Mouse (Mus musculus): ENCODE results near the gene Gm17018.

DNA sequence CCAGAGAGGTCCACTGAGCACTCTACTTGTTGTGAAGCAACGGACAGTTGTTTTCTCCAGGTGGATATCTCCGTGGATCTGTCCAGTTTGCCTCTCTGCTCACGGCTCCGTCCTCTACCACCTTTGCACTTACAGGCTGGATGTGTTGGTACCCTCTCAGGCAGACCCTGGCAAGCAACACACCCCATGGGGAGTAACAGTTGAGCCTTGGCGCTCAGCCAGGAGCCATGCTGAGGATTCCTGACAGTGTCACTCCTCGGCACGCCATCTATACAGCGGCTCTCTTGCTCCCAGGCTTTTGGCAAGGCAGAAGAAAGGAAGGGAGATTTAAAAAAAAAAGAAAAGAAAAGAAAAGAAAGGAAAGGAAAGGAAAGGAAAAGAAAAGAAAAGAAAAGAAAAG is 54.0 kb downstream of the Gm17018 start:
- TF ChIP-seq GATA1 (IDR thresholded peaks at IDR 0.05; ENCODE audit: borderline replicate concordance, low read length): no peak
- TF ChIP-seq FLI1 (IDR thresholded peaks at IDR 0.05; ENCODE audit: low read length): no peak

Data from megakaryocyte, embryonic 14.5 days (primary cell).